Mouse (Mus musculus) brown adipose tissue, adult 24 weeks (tissue): ENCODE data around the gene Esrrb. TPM values are rescaled to one million over a fixed set of nuclear protein-coding genes. Genes with fewer than 3 reads are reported as not detected.

ENCODE experiments used
- H3K27ac ChIP-seq: fragments of 200-500 bp; replicated peaks from 2 replicates; pipeline ENCODE4 v1.5.1; 2012; ENCODE audit warnings: low read depth, mild to moderate bottlenecking, low read length
- H3K4me1 ChIP-seq: fragments of 200-500 bp; 2 replicates; pipeline ENCODE4 v1.6.1; 2012; ENCODE audit warnings: low read length, mixed read lengths; ENCODE audit not compliant: control insufficient read depth, insufficient read depth, insufficient read length
- H3K4me3 ChIP-seq: fragments of 200-500 bp; 2 replicates; pipeline ENCODE4 v1.5.1; 2012; ENCODE audit warnings: low read depth, mild to moderate bottlenecking, low read length, moderate library complexity; ENCODE audit not compliant: insufficient read depth
- polyA plus RNA-seq: library from polyadenylated mRNA; stranded (reverse); fragments of >200 nt; gene quantifications from 2 replicates; pipeline ENCODE4 v1.2.4, GENCODE M21; 2012; ENCODE audit not compliant: missing spikeins, insufficient read depth, insufficient read length

Esrrb gene
- polyA plus RNA-seq, 1 experiment = 0.32 TPM

- Histone ChIP-seq H3K4me1 (peaks cover 11% of the 10 kb centered on the region), H3K27ac (no peak overlapping the region), H3K4me3 (no peak overlapping the region)
Measured at GRCm38 (mm10) chr12:86501728-86502127, 140.8 kb downstream of the Esrrb start.

- peaks cover 3% of the 10 kb centered on the region for H3K4me1 ChIP-seq
- no peak overlapping the region for H3K4me3 ChIP-seq
- no peak overlapping the region for H3K27ac ChIP-seq
Measured at GRCm38 (mm10) chr12:86503921-86504320, 143.0 kb downstream of the Esrrb start.

DNA sequence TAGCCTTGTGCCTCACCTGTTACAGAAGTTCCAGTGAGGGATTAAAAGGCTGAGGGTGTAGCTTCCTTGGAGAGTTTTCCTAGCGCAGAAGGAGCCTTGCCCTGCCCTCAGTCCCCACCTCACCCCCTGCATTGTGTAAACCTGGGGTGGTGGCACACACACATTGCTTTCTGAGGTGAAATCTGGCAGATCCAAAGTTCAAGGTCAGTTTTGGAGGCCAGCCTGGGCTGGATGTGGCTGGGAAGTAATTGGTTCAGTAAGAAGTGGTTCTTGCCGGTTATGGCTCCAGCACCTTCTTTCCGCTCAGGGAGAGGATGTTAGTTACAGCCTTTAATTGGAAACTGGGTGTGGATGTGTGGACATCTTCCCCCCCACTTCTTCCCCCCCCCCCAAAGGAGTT is 143.4 kb downstream of the Esrrb start:
- H3K4me3 ChIP-seq = no peak overlapping the region
- no peak overlapping the region for H3K27ac ChIP-seq
- H3K4me1 ChIP-seq = no peaks in the 10 kb centered on the region

DNA sequence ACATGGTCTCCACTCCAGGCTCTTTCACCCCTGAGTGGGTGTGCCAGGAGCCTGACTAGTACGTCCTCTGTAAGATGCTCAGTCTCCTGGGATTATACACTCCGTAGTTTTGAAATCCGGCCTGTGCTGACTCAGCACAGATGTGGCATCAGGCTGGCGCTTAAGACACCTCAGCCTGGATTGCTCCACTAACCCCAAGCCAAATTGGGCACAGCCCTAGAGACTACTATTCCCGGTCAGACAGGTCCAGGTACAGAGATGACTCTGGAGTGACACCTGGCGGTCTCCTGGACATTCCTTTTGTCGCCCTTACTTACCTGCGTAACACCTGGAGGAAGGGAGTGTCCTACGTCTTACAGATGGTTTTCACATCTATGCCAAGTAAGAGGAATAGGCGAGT is 146.8 kb downstream of the Esrrb start:
- no peak overlapping the region for H3K27ac ChIP-seq
- no peaks in the 10 kb centered on the region for H3K4me1 ChIP-seq

DNA sequence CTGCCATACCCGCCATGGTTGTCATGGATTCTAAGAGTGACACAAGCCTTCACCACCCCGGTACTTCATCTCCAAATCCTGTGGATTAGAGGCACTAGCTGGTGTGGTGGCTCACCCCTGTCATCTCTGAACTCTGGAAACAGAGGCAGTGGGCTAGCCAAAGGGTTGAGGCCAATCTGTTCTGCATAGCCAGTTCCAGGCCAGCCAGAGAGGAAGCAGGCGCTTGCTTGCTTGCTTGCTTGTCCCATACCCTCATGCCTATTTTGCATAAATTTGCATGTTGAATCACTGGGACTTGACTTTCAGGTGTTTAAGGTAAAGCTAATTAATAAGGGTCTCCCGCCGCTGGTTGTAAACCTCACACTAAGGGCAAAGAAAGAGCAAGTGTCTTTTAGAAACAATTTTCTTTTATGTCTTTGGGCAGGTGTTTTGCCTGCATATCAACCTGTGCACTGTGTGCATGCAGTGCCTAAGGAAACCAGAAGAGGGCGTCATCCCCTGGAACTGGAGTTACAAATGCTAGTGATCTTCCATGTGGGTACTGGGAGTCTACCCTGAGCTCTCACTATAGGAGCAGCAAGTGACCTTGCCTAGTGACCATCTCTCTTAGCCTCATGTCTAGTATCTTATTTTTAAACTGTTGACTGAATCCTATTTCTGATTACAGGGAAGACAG is 147.5 kb downstream of the Esrrb start:
- Histone ChIP-seq H3K4me1 (no peaks in the 10 kb centered on the region), H3K4me3 (no peak overlapping the region), H3K27ac (no peak overlapping the region)

More for the DNA sequence above, 146.8 kb downstream of the Esrrb start:
- no peak overlapping the region for H3K4me3 ChIP-seq

GRCm38 (mm10) chr12:86509295-86510279 is 148.7 kb downstream of the Esrrb start:
- Histone ChIP-seq H3K27ac (no peak overlapping the region), H3K4me1 (no peaks in the 10 kb centered on the region), H3K4me3 (no peak overlapping the region)

GRCm38 (mm10) chr12:86512335-86512734 is 151.4 kb downstream of the Esrrb start:
- Histone ChIP-seq H3K27ac (no peak overlapping the region), H3K4me3 (no peak overlapping the region), H3K4me1 (peaks cover 2% of the 10 kb centered on the region; the same call in 1 of the 2 replicates)

DNA sequence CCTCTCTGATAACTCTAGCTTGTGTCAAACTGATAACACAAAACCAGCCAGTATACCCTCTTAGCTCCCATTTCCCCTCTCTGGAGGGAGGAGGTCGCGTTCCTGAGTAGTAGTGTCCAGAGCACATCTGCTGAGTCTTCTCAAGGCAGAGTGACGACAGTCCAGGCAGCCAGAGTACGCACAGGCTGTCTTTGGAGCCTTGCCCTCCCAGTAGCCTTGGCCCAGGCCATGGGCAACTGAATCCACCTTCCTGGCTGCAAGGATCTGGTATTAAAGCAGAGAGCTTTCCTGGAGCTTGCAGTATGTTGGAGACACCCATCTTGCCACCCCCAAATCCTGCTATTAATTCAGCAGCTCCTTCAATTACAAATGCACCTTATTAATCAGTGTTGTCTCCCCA is 152.7 kb downstream of the Esrrb start:
- Histone ChIP-seq H3K27ac (no peak overlapping the region), H3K4me1 (peaks cover 3% of the 10 kb centered on the region; the same call in 1 of the 2 replicates), H3K4me3 (no peak overlapping the region)

- H3K4me1 ChIP-seq = peaks cover 3% of the 10 kb centered on the region; the same call in 1 of the 2 replicates
- no peak overlapping the region for H3K27ac ChIP-seq
- H3K4me3 ChIP-seq = no peak overlapping the region
Measured at GRCm38 (mm10) chr12:86516602-86517001, 155.7 kb downstream of the Esrrb start.

- peaks cover 3% of the 10 kb centered on the region; the same call in 1 of the 2 replicates for H3K4me1 ChIP-seq
- no peak overlapping the region for H3K27ac ChIP-seq
- no peak overlapping the region for H3K4me3 ChIP-seq
Measured at GRCm38 (mm10) chr12:86517721-86518120, 156.8 kb downstream of the Esrrb start.

GRCm38 (mm10) chr12:86518746-86519145 is 157.8 kb downstream of the Esrrb start:
- peaks cover 3% of the 10 kb centered on the region; the same call in 1 of the 2 replicates for H3K4me1 ChIP-seq
- no peak overlapping the region for H3K27ac ChIP-seq
- no peak overlapping the region for H3K4me3 ChIP-seq

DNA sequence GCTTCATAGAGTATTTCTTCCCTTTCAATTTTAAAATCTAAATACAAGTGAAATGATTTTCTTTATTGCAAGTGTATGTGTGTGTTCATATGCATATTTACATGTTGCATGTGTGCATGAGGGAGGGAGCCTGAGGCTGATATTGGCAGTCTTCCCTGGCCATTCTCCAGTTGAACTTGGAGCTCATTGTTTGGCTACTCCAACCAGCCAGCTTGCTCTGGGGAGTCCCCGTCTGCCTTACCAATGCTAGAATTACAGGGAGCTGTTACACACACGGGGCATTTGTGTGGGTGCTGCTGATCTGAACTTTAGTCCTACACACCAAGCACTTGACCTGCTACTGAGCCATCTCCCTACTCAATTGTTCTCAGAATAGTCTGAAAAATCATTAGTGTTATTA is 173.4 kb downstream of the Esrrb start:
- H3K4me3 ChIP-seq = no peak overlapping the region
- no peaks in the 10 kb centered on the region for H3K4me1 ChIP-seq
- no peak overlapping the region for H3K27ac ChIP-seq

- no peak overlapping the region for H3K4me3 ChIP-seq
- no peaks in the 10 kb centered on the region for H3K4me1 ChIP-seq
- H3K27ac ChIP-seq = no peak overlapping the region
Measured at GRCm38 (mm10) chr12:86537799-86538198, 176.9 kb downstream of the Esrrb start.

DNA sequence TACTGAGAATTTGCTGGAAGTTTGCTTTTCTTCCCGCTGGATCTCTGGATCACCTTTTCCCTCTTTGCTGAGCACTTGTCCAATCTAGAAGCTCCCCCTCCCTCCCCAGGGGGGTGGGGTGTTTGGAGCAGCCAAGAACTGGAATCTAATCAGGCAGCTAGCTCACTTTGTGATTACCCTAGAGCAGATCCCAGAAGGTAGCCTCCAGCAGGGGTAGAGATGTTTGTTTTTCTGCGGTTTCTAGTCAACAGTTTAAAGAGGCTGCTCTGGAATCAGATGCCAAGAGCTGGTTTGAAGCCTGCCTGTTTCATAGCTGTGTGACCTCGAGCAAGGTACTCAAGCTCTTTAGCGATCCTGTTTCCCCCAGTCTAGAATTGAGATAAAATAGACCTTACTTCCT is 177.8 kb downstream of the Esrrb start:
- Histone ChIP-seq H3K4me1 (no peaks in the 10 kb centered on the region), H3K4me3 (no peak overlapping the region), H3K27ac (no peak overlapping the region)

- H3K4me3 ChIP-seq = no peak overlapping the region
- no peak overlapping the region for H3K27ac ChIP-seq
- no peaks in the 10 kb centered on the region for H3K4me1 ChIP-seq
Measured at GRCm38 (mm10) chr12:86539511-86539910, 178.6 kb downstream of the Esrrb start.
